Mouse (Mus musculus) G1E (cell line): ENCODE measurements around the gene Plxnc1.

Experiments used
- CTCF ChIP-seq: IDR thresholded peaks from 2 replicates; pipeline ENCODE4 v1.5.1; 2012; ENCODE audit warnings: low read depth, low read length, inconsistent platforms, mixed read lengths
- GATA1 ChIP-seq: IDR thresholded peaks from 2 replicates; pipeline ENCODE4 v1.6.1; 2012; ENCODE audit warnings: borderline replicate concordance, low read length, inconsistent platforms, mixed read lengths

DNA sequence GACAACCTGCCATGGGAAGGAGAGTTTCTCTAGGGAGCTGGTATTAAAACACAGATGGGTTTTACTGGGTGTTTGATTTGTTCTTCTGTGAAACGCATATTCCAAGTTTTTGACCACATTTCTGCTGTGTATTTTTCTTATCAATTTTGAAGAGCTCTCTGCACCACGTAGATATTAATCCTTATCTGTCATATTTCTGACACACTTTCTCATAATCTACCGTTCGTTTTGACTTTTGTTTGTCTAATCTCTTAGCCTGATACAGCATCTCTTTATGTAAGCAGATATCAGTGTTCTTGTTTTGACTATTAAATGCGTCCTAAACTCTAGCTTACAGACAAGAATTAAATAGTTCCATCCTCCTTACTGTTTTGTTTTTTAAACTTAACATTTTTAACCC lies 73.1 kb downstream of the Plxnc1 start:
- TF ChIP-seq CTCF: no peak
- TF ChIP-seq GATA1: no peak
